Mouse (Mus musculus) heart, postnatal 4 days (tissue): ENCODE measurements around the gene Phf1. TPM values are rescaled to one million over a fixed set of nuclear protein-coding genes. Genes with fewer than 3 reads are reported as not detected.
A peak's percentile ranks its signal among the peaks of the same experiment; 100 is the strongest.
"Not testable (repeated sequence)": the region's sequence is repeated elsewhere in the genome, so short reads cannot be mapped to it uniquely, and the experiment has no call there.

Experiments used
- DNase-seq: peaks from one replicate; pipeline ENCODE4 v3.0.0; 2021
- total RNA-seq, 2 experiments: library from RNA; stranded (reverse); gene quantifications; 2 replicates each; pipeline ENCODE4 v1.2.3; 2021

Gene Phf1
- total RNA-seq, 2 experiments from 2014 or later = 9.9 to 10.0 TPM

DNA sequence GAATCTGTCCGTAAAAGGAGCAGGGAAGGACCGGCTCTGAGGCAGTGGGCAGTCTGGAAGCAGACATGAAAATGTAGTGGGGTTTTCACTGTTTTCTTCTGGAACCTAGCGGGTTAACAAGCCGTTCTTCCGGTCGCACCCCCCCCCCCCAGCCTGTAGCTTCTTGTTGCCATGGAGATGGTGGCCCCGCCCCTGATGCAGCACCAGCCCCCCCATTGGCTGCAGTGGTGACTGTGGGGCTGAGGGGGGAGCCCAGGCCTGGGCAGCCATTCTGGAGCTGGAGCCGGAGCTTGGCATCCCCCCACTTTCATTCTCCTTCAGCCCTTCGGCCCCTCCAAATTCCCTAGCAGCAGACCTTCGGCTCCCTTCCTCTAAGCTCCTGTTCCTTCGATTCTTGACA, 18.6 kb downstream of the Phf1 start:
- DNase-seq = peak; percentile 87

DNA sequence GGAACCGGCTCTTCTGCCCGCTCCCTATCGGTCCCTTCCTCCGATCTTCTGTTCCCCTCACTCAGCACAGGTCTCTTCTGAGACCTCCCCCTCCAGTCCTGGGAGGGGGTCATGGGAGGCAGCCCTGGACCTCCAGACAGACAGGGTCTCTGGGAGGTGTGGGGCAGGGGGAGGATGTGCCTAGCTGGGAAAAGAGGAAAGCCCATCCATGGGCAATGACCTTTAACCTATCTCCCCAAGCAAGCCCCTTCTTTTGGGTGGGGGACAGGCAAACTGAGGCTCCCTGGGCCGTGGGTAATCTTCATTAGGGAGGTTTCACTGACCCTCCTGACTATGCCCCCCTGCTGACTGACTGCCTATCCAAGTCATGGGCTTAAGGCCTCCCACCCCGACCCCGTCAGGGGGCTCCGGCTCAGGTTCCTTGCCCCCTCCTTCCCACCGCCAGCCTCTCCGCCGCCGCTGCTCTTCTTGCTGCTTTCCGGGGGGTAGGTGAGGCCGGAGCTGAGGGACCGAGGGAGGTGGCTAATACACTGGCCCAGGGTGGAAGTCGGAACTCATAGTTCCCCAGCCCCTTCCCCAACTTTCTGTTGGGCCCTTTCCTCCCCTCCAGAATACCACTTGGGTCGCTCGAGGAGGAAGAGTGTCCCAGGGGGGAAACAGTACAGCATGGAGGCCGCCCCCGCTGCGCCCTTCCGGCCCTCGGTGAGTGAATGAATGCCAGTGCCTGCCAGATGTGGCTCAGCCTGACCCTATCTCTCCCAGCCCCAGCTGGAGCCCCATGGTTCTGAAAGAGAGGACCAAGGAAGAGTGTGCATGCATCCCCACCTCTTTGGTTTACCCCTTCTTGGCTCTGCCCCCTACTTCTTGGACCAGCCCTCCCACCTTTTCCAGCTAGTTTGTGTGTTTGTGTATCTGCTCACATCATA, 19.4 kb downstream of the Phf1 start:
- DNase-seq = no peak

DNA sequence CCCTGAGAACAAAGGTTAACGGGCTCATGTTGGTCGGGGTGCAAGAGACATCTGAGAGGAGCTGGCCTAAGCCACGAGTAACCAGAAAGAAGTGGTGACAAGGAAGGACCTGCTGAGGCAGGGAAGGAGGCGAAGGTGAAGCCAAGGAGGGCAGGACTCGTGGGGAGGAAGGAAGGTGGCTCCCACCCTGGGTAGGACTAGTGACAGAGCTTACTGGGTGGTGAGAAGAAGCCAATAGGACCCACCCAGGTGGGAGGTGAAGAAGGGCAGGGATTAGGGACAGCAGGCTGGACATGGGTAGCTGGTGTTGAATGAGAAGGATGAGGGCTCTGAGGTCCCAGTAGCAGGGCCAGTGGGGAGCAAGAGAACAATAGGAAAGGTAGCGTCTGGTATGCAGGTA, 20.3 kb downstream of the Phf1 start:
- DNase-seq = no peak

DNA sequence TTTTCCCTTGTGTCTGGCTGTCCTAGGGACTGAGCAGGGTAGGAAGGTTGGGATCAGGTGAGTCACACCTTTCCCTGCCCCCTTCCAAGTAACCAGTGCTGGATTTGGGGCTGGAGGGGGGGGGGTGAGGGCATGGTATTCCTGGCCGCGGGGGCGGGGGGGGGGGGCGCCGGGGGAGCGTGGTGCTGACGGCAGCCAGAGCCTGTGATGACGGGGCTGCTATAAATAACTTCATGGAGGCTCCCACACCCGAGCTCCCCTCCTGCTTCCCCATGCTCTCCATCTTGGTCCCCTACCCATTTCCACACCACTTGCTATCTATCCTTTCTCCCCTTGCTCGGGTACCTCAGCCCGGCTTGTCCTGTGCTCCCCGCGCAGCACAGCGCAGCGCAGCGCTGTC, 20.9 kb downstream of the Phf1 start:
- peak; percentile 42 for DNase-seq

DNA sequence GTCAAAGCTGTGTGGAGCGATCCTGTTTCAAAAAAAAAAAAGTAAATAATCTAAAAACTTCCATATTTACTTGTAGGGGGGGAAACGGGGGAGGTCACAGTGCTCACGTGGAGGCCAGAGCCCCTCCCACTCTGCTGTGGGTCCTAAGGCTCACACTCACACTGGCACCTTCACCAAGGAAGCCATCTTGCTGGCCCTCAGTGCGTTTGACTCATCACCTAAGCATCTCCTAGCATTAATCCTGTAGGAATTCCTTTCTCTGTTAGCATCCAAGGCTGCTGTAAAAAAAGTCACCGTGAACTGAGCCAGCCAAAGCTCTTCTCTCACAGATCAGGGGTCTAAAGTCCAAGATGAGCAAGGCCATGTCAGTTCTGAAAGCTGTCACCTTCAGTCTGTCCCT, 23.5 kb downstream of the Phf1 start:
- DNase-seq = no peak

DNA sequence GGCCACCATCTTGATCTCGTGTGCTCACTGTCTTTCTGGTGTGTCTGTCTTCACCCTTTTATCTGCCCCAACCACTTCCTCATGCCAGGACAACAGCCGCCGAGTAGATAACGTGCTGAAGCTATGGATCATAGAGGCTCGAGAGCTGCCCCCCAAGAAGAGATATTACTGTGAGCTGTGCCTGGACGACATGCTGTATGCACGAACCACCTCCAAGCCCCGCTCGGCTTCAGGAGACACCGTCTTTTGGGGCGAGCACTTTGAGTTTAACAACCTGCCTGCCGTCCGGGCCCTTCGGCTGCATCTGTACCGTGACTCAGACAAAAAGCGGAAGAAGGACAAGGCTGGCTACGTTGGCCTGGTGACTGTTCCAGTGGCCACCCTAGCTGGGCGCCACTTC, 24.0 kb downstream of the Phf1 start:
- DNase-seq = no peak

DNA sequence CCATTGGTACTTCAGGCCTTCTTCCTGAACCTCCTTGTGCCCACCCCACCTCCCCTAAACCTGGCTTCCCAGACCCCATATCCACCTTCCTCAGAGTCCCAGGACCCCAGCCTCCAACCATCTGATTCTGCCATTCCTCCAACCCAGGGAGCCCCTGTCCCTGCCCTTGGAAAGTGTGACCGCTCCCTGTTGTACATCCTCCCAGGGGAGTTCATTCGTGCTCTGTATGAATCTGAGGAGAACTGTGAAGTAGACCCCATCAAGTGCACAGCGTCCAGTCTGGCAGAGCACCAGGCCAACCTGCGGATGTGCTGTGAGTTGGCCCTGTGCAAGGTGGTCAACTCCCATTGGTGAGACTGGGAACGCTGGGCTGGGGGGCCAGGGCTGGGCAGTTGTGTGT, 25.0 kb downstream of the Phf1 start:
- DNase-seq = no peak

DNA sequence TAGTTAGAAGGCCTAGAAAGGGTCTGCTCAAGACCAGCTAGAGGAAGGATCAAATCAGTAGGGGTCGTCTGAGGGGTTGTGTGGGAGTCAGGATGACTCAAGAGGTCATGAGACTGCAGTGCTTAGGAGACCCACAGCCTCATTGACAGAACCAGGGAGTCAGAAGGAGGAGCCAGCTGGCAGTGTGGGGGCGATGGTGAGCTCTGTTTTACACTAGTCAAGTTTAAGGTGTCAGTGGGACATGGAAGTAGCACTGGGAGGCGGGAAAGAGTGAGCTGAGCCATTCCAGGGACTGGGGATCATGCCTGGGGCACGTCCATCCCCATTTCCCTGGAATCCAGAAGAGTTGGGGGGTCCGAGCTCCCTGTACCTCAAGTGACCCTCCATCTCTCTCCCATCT, 26.0 kb downstream of the Phf1 start:
- no peak for DNase-seq

DNA sequence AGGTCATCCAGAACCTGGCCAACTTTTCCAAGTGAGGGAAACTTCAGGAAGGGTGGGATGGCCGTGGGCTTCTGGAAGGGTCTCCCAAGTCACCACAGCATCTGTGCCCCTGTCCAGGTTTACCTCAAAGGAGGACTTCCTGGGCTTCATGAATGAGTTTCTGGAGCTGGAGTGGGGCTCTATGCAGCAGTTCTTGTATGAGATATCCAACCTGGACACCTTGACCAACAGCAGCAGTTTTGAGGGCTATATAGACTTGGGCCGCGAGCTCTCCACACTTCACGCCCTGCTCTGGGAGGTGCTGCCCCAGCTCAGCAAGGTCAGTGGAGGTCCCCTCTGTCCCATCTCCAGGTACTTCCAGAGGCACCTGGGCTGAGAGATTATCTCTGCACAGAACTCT, 27.0 kb downstream of the Phf1 start:
- no peak for DNase-seq

DNA sequence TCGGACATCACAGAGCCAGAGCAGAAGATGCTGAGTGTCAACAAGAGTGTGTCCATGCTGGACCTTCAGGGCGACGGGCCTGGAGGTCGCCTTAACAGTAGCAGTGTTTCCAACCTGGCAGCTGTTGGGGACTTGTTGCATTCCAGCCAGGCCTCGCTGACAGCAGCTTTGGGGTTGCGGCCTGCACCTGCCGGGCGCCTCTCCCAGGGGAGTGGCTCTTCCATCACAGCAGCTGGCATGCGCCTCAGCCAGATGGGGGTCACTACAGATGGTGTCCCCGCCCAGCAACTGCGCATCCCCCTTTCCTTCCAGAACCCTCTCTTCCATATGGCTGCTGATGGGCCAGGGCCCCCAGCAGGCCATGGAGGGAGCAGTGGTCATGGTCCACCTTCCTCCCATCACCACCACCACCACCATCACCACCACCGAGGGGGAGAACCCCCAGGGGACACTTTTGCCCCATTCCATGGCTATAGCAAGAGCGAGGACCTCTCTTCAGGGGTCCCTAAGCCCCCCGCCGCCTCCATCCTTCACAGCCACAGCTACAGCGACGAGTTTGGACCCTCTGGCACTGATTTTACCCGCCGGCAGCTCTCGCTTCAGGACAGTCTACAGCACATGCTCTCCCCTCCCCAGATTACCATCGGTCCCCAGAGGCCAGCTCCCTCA, 28.9 kb downstream of the Phf1 start:
- DNase-seq = no peak

DNA sequence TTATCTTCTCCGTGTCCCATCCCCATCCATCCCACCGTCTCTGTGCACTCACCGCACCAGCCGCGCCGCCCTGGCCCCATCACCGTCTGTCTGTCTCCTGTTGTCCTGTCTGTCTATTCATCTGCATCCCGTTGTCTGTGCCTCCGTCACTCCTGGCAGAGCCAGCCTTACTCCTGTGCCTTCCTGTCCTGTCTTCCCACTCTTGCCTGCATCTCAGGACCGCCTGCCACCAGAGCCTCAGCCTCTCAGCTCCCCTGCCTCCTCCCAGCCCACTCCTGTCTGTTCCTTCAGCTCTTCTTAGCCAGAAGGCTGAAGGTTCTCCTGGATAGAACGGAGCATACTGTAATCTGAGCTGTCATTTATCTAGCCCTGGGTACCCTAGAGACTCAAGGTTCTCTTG, 34.1 kb downstream of the Phf1 start:
- no peak for DNase-seq

DNA sequence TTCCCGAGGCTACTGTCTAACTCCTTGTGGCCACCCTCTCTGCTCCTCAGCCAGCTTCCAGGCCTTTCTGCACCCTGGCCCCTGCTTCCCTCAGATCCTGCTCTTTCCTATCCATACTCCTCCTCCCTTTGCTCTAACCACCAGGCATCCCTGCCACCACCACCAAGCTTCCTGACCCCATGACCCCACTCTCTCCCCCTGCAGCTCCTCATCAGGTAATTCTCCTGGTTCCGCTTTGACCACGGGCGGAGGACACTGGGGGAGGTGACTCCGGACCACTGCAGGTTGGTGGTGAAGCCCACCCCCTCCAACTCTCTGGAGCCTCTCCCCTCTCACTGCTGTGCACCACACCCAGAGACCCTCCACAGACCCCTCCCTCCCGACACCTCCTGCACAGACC, 34.6 kb downstream of the Phf1 start:
- DNase-seq = no peak

DNA sequence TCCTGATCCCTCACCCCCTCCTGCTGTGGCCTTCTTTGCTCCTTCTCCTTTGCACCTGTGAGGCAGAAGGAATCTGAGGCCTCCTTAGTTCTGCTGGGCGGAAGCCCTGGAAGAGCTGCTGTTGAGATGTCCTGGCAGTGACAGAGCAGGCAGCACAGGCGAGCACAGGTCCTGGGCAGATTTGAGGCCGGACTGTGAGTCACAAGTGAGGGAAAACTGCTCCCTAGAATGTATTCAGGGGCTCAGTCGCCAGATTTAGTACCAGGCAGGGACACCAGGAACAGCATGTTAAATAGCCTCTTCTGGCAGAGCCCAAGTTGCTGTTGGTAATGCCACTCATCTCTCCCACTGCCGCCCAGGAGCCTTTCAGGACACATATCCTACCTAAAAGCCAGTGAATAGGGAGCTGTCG, 35.4 kb downstream of the Phf1 start:
- DNase-seq = no peak

DNA sequence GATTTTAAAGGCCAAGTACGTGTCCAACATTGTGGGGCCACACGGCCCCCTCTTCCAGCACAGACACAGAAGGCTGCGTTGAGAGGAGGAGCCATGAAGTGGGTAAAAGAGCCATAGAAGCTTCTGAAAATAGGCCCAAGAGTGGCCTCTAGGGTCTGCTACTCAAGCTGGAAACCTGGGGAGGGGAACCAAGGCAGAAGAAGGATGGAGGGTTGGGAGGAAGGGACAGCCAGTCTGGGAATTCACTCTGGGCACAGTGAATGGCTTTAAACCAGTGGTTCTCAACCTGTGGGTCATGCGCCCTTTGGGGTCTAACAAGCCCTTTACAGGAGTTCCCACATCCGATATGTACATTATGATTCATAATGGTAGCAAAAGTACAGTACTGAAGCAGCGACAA, 36.4 kb downstream of the Phf1 start:
- DNase-seq = no peak

DNA sequence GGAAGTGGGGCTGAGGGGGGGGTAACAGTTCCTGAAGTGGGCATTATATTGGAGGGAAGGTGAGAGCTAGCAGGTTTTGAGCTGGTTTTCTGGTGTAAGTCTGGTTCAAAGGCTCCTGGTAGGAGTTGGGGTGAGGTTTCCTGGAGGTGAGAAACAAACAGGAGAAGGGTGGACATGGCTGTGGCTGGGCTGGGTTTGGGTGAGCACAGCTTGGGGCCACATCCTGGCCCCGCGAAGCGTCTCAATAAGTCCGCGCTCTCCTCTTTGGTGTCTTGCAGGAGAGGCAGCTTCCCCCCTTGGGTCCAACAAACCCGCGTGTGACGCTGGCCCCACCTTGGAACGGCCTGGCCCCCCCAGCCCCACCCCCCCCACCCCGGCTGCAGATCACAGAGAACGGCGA, 37.4 kb downstream of the Phf1 start:
- no peak for DNase-seq

DNA sequence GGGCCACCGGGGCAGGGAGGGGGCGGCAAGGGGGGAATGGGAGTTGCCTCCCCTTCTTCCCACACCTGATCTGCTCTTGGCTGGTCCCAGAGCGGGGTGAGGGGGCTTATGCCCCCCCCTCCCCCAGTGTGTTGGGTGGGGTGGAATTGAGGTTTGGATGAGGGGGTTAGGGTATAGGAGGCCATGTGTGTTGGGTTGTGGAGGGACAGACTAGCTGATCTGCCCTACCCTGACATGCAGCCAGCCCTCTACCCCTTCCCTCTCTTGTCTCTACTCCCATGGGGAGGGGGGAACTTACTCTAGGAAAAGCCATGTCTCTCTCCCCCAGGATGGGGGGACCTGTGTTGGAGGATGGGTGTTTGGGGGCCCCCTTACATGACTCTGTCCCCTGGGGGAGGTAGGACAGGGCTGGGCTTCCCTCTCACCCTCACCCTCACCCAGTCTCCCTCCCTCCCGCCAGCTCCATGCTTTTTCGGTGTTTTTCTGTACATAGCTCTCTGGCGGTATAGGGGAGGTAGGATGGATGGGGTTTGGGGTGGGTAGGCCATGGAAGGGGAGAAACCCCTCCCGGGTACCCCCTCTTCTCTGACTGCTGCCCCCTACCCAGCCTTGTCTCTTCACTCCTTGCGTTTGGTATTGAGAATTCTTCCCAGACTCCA, 38.5 kb downstream of the Phf1 start:
- no peak for DNase-seq

DNA sequence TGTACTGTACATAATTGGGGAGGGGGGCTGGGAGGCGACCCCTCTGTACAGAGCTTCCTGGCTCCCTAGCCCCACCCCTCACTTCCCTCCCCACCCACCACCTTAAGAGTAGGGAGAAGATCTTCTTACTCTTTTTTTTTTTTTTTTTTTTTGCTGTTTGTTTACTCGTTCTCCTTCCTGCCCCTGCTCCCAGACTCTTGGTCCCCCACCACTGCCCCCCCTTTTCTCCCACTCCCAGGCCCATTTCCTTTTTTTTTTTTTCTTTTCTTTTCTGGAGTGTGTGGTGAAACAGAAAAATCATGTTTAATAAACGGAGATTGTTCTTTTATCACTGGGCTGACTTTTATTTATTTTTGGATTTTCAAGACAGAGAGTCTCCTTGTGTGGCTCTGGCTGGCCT, 39.3 kb downstream of the Phf1 start:
- DNase-seq = no peak

DNA sequence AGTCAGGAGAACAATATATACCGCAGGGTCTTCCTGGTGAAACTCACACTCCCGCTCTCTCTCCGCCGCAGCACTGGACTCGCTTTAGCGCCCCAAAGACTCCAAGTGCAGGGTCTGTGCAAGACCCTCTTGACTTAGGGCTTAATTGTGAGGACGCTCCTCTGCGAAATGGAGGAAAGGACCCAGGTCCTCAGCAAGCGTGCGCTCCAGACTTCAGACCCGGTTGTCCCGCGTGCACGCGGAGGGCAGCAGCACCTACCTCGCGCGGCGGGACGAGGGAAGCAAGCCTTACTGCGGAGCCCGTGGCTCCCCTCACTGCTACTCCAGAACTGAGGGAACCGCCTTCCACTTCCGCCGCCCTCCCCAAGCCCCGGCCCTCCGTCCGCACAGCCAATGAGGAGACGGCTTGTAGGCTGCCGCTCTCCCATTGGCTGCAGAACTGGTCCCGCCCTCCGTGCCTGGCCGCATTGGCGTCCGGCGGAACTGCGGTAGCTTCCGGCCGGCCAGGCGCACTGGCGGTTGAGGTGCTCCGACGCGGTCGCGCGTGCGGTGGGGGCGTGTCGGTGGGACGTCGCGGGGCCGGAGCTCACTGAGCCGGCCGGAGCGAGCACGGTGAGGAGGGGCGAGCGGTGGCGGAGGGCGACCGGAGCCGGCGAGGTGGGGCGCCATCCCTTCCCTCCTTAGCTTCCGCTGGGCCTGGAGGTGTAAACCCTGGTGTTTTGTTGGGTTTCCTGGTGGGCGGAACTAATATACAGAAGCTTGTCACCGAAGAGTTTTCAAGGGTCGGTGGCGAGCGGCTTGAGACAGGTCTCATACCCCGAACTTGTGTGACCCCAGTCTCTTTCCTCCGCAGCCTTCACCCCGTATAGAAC, 40.1 kb downstream of the Phf1 start, which contains the start of gene Zbtb9:
Gene Zbtb9, plus strand, starts transcription at position 465 of the 872 bp plus-strand sequence.
- peak; percentile 97 for DNase-seq

DNA sequence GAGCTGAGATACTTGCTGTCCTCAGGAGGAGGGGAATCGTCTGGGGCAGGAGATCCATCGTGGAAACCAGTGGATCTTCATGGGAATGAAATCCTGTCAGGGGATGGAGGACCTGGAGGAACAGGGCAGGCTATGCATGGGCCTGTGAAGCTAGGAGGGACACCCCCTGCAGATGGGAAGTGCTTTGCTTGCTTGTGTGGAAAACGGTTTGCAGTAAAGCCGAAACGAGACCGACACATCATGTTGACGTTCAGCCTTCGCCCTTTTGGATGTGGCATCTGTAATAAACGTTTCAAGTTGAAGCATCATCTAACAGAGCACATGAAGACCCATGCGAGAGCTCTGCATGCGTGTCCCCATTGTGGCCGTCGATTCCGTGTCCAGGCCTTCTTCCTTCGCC, 41.7 kb downstream of the Phf1 start:
- DNase-seq = no peak

DNA sequence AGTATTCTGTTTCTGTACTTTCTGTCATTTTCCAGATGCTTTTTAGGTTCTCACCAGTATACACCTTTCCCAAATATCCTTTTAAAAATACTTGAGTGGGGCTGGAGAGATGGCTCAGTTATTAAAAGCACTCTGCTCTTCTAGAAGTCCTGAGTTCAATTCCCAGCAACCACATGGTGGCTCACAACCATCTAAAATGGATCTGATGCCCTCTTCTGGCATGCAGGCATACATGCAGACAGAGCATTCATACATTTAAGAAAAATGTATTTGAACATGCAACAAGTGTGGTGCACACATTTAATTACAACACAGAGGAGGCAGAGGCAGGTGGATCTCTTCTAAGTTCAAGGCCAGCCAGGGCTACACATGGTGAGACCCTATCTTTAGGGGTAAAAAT, 42.6 kb downstream of the Phf1 start:
- DNase-seq = no peak

DNA sequence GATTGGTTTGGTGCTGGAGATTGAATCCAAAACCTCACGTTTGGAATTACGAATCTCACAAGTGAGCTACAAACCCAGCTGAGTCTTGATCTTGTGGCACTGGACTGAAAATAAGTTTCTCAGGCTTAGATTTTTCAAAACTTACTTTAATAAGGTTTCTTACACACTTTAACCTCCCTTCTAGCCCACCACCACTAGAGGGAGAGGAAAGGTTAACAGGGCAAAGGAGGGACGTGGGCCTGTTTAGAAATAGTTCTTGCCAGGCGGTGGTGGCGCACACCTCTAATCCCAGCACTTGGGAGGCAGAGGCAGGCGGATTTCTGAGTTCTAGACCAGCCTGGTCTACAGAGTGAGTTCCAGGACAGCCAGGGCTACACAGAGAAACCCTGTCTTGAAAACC, 44.5 kb downstream of the Phf1 start:
- DNase-seq = not testable (repeated sequence)

DNA sequence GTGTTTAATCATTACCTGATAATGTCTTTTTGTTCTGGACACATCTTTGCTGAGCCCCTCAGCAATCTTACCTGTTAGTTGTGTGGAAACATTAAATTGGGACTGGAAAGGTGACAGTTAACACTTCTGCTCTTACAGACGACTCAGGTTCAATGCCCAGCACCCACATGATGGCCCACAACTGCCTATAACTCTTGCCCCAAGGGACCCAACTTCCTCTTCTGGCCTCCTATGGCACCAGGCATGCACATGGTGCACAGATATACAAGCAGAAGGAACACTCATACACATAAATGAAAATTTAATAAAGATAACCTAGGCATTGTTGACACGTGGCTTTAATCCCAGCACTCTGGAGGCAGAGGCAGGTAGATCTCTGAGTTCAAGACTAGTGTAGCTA, 46.6 kb downstream of the Phf1 start:
- DNase-seq = no peak
